Comparison of ENCODE assay signal across 13 mouse cellular contexts in genomic region chr10:61956718-61957117, GRCm38 (mm10). TPM values are rescaled to one million over a fixed set of nuclear protein-coding genes. Genes with fewer than 3 reads are reported as not detected.
DNase-seq lines count a peak whose midpoint lies in the region; ATAC-seq and TF ChIP-seq lines count a peak whose summit lies in the region.
"Had no signal": no experiment of that assay in that cellular context is flagged by ENCODE, and none has a peak within 500 bp of the region (broad histone marks: within the 10 kb centered on the region; RNA-seq: fewer than 3 reads in every experiment).

No protein-coding gene starts in this region.

- H3K36me3 ChIP-seq in heart, embryonic 16.5 days (ENCODE audit: control insufficient read depth, insufficient read depth) = no peaks in the 10 kb centered on the region
- H3K36me3 ChIP-seq in forebrain, embryonic 11.5 days (ENCODE audit: control insufficient read depth, insufficient read depth, low read length) = no peaks in the 10 kb centered on the region
- H3K36me3 ChIP-seq in hindbrain, postnatal 0 days (ENCODE audit: insufficient read depth, low read length) = no peaks in the 10 kb centered on the region
- H3K36me3 ChIP-seq: limb, embryonic 13.5 days had no signal

- no peak overlapping the region for H3K27ac ChIP-seq in heart, embryonic 16.5 days (ENCODE audit: low read length)
- H3K27ac ChIP-seq in forebrain, embryonic 11.5 days (ENCODE audit: low read depth, low read length) = no peak overlapping the region
- H3K27ac ChIP-seq in hindbrain, postnatal 0 days = no peak overlapping the region
- H3K27ac ChIP-seq: limb, embryonic 13.5 days; macrophage had no signal

- no peak overlapping the region for H3K4me3 ChIP-seq in heart, embryonic 16.5 days (ENCODE audit: low read length)
- H3K4me3 ChIP-seq in forebrain, embryonic 11.5 days (ENCODE audit: low read depth, low read length) = no peak overlapping the region
- no peak overlapping the region for H3K4me3 ChIP-seq in hindbrain, postnatal 0 days (ENCODE audit: low read length)
- H3K4me3 ChIP-seq: limb, embryonic 13.5 days; myocyte had no signal

- no peak for TF ChIP-seq CTCF in hindbrain, postnatal 0 days (IDR thresholded peaks at IDR 0.05; ENCODE audit: low read depth)

- H3K27me3 ChIP-seq in heart, embryonic 16.5 days (ENCODE audit: control insufficient read depth, insufficient read depth, low read length) = no peaks in the 10 kb centered on the region
- H3K27me3 ChIP-seq in forebrain, embryonic 11.5 days (ENCODE audit: control insufficient read depth, insufficient read depth, low read length) = no peaks in the 10 kb centered on the region
- H3K27me3 ChIP-seq in hindbrain, postnatal 0 days (ENCODE audit: insufficient read depth, low read length) = no peaks in the 10 kb centered on the region
- H3K27me3 ChIP-seq: limb, embryonic 13.5 days had no signal

- no peak overlapping the region for H3K4me2 ChIP-seq in heart, embryonic 16.5 days (ENCODE audit: low read depth, low read length)
- no peak overlapping the region for H3K4me2 ChIP-seq in forebrain, embryonic 11.5 days (ENCODE audit: low read depth, low read length, severe bottlenecking)
- H3K4me2 ChIP-seq in hindbrain, postnatal 0 days (ENCODE audit: low read depth, low read length) = no peak overlapping the region
- H3K4me2 ChIP-seq: limb, embryonic 13.5 days had no signal

- ATAC-seq in heart, embryonic 16.5 days (replicated peaks; ENCODE audit: extremely low read depth, insufficient read depth, low FRiP score) = peak; percentile 18; the same call in 1 of the 2 replicates
- ATAC-seq in forebrain, embryonic 11.5 days (replicated peaks; ENCODE audit: low FRiP score) = no peak
- ATAC-seq in hindbrain, postnatal 0 days = no peak
- ATAC-seq: Patski had no signal

- H3K9ac ChIP-seq in heart, embryonic 16.5 days (ENCODE audit: low read length) = no peak overlapping the region
- H3K9ac ChIP-seq in forebrain, embryonic 11.5 days (ENCODE audit: low read length) = no peak overlapping the region
- H3K9ac ChIP-seq in hindbrain, postnatal 0 days (replicated peaks; ENCODE audit: low read length) = no peak overlapping the region
- H3K9ac ChIP-seq: limb, embryonic 13.5 days had no signal

- intact Hi-C loops in heart, postnatal 10 days (cut with DNase I) = no loop called here

- 42% methylated on average over 6 of the region's 6 CpGs for WGBS in heart, embryonic 16.5 days
- 80% methylated on average over 6 of the region's 6 CpGs for WGBS in forebrain, embryonic 11.5 days
- 67% methylated on average over 6 of the region's 6 CpGs for WGBS in hindbrain, postnatal 0 days

- DNase-seq in heart, adult 8-10 months (ENCODE audit: low spot score) = peak; percentile 10
- no peak for DNase-seq in heart, postnatal 10 days
- DNase-seq in cerebellum, adult 18-20 months = peak; percentile 25 to 38
- DNase-seq in lung, postnatal 36 days = peak; percentile 25
- no peak for DNase-seq in forebrain, embryonic 11.5 days (ENCODE audit: low spot score)
- DNase-seq in thymus, postnatal 10 days (ENCODE audit: low spot score in 2 of 2) = no peak
- no peak for DNase-seq in hindbrain, postnatal 0 days (ENCODE audit: low spot score)
- DNase-seq: retina, postnatal 1 day had no signal

- no peaks in the 10 kb centered on the region; the same call in 1 of the 2 replicates for H3K9me3 ChIP-seq in heart, embryonic 16.5 days (replicated peaks; ENCODE audit: control insufficient read depth, low read length)
- H3K9me3 ChIP-seq in forebrain, embryonic 11.5 days (ENCODE audit: control insufficient read depth, low read length) = no peaks in the 10 kb centered on the region
- no peaks in the 10 kb centered on the region for H3K9me3 ChIP-seq in hindbrain, postnatal 0 days (ENCODE audit: low read length)
- H3K9me3 ChIP-seq: limb, embryonic 13.5 days had no signal

- H3K4me1 ChIP-seq in heart, embryonic 16.5 days (ENCODE audit: control insufficient read depth, insufficient read depth, low read length) = peaks cover 8% of the 10 kb centered on the region; the same call in 1 of the 2 replicates
- no peaks in the 10 kb centered on the region for H3K4me1 ChIP-seq in forebrain, embryonic 11.5 days (replicated peaks; ENCODE audit: control insufficient read depth, insufficient read depth, low read length)
- H3K4me1 ChIP-seq in hindbrain, postnatal 0 days (ENCODE audit: insufficient read depth, low read length) = no peaks in the 10 kb centered on the region

RNA-seq across cellular contexts. Expression of gene Col13a1, which starts 22.2 kb away (rescaled TPM):
- total RNA-seq in heart, adult 8-10 months (2022) = under 1 TPM; 0.49 to 0.72 (median 0.57) TPM
- 1 to 10 TPM; 1.8 to 1.9 TPM for total RNA-seq in heart, postnatal 10 days (2021)
- polyA plus RNA-seq in heart, embryonic 16.5 days (2015; fragmentation: Nextera tagmentation; extraction: Ambion mirVana) = 4.2 and 6.0 TPM in 2 replicates
- polyA plus RNA-seq in forebrain, embryonic 11.5 days (2014; fragmentation: Nextera tagmentation; extraction: Ambion mirVana) = 1.1 and 1.2 TPM in 2 replicates
- 2.5 and 4.2 TPM in 2 replicates for total RNA-seq in hindbrain, postnatal 0 days (2014; rRNA removed)
- 1.6 and 1.7 TPM in 2 replicates for polyA plus RNA-seq in hindbrain, postnatal 0 days (2015; fragmentation: Nextera tagmentation; extraction: Ambion mirVana)
- polyA plus RNA-seq: macrophage, Patski had no signal

Comparison
In these comparisons a context has a peak if more than half of its experiments do, and no peak if none do; other contexts are left out.
1. DNase-seq: peak in heart, adult 8-10 months (single experiment), cerebellum, adult 18-20 months (2 of 2) and lung, postnatal 36 days (single experiment); none in heart, postnatal 10 days (0 of 2), forebrain, embryonic 11.5 days (single experiment), thymus, postnatal 10 days (0 of 2) and hindbrain, postnatal 0 days (single experiment).